Mouse (Mus musculus) MEL-GATA-1-ER (cell line): ENCODE measurements at regions not wholly inside any gene's neighbourhood (a gene's known extent, or its start where the extent isn't known, plus 50 kb on each side); places are given as distances from the start of the nearest gene placed in this dataset.

Experiments used
- DNase-seq: peaks from one replicate; pipeline ENCODE4 v3.0.0-alpha.2; 2012; ENCODE audit warnings: low read depth; ENCODE audit errors: extremely low read depth

DNA sequence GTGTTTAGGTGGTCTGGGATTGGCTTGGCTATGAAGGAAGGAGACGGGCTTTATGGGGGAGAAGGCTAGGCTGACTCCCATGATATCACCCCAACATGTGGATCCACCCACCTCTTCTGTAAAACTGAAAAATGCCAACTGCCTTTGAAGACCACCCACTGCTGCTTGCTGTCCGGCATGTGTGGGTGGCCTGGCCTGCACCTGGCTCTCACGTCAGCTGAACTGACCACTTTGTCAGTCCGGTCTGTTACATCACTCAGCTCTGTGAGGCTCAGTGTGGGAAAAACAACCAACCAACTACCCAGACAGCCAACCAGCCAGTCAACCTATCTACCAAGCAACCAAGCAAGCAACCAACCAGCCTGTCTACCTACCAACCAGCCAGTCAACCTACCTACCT lies 305.5 kb downstream of the Tbc1d1 start:
- DNase-seq, result no peak

- no peak for DNase-seq
Measured at GRCm38 (mm10) chr5:64462411-64462810, 306.3 kb downstream of the Tbc1d1 start.

GRCm38 (mm10) chr5:64463570-64463969 lies 307.5 kb downstream of the Tbc1d1 start:
- no peak for DNase-seq

- no peak for DNase-seq
Measured at GRCm38 (mm10) chr5:64466320-64466719, 310.2 kb downstream of the Tbc1d1 start.

DNA sequence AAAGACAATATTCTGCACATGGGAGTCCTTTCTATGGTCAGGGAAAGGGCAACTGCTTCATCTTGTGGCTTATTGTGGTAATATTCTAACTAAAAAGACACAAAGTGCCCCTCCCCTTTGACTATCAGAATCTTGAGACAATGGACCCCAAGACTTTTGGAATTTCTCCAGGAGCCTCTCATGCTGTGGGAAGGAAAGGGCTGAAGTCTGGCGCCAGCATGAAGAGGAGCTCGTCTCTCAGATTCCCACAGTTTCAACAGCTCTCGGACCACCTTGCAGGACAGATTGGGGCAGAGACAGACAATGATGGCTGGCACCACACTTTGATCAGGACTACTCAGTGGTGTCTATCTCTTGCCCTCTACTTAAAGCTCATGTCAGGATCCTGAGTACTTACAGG lies 311.8 kb downstream of the Tbc1d1 start:
- DNase-seq, result no peak

DNA sequence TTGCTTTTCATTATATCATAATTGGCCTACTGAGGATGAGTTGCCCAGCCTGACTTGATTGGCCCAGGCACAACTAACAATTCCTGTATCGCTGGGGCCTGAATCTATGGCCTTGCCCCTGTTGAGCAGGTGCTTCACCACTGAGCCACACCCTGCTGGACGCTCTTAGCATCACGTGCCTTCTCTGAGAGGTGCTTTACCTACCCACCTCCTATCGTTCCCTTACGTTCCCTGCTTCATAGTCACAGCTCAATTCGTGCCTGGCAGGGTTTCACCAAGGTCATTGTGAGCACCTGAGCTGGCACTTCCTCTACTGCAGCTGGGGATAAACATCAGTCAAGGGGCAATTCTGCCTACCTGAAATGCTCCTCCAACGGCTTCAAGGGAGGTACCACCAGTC lies 312.2 kb downstream of the Tbc1d1 start:
- DNase-seq, result no peak

DNA sequence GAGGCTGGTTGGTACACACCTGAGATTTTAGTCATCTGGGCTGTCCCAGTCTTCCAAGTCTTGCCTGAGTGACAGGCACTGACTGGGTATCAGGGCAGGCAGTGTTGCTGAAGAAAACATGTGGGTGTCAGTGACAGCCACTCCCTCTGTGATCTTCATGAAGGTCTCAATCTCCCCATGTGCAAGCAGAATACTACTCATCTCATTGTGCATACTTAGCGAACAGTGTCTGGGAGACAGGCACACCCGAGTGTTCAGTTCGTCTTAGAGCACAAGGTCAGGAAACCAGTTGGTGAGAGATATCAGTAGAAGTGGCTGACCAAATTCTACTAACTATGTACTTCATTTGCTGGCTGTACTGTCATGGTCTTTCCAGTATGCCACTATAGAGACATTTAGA lies 315.9 kb downstream of the Tbc1d1 start:
- DNase-seq, result no peak

- no peak for DNase-seq
Measured at GRCm38 (mm10) chr5:64472415-64472814, 316.3 kb downstream of the Tbc1d1 start.

GRCm38 (mm10) chr5:64474868-64475267 lies 318.8 kb downstream of the Tbc1d1 start:
- DNase-seq, result no peak

DNA sequence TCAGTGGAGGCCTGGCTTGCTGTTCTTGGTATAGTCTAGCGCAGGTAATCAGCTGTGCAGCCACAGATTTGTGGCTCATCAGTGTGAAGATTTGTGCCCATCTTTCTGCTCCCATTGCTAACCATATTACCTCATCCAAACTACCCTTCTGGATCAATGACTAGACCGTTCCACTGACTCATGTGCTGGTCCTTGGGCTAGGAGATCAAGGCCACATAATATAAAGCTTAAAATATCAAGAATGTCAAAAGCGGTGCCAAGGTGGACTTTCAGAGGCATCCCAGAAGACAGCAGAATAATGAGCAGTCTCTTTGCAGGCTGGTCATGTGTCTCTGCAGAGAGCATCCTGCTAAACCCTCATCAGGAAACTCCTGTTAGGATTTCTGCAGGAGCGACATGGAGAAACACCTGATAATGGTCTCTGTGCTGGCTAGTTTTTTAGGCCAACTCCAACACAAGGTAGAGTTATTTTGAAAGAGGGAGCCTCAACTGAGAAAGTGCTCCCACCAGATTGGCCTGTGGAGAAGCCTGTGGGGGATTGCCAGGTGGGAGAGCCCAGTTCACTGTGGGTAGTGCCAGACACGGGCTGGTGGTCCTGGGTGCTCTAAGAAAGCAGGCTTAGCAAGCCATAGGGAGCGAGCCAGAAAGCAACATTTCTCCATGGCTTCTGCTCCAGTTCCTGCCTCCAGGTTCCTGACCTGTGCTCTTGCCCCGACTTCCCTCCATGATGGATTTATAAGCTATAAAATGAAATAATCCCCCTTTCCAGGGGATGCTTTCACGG lies 319.8 kb downstream of the Tbc1d1 start:
- no peak for DNase-seq

DNA sequence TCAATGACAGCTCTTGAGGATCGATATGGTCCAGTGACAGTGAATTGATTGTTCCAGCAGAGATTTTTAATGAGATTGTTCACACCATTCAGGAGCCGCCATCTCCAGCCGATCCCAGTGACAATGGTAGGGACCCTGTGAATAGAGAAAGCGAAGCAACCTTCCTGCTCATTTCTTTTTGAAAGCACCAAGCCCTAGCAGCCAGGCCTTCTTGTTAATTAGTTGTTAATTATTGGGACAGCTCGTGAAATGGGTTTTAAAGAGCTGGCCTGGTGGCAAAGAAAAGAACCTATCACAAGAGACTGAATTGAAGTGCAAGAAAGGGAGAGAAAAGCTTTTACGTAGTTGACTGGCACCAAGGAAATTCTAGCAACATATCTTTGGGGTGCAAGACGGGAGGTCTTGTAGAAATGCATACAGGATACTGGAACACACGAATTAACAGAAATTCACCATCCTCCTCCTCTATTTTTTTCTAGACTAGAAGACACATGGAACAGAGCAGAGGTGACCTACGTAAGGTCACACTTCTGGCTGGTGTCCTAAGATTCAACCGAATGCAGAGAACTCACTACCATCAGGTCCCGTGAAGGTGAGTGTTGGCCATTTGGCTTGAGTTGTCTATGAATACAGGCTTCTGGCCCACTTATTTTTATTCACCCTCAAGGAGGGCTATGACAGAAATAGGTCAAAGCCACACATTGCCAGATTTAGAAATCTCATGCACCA lies 320.7 kb downstream of the Tbc1d1 start:
- no peak for DNase-seq

- DNase-seq, result no peak
Measured at GRCm38 (mm10) chr5:64478143-64478542, 322.0 kb downstream of the Tbc1d1 start.

- no peak for DNase-seq
Measured at GRCm38 (mm10) chr5:64478599-64479214, 322.6 kb downstream of the Tbc1d1 start.

DNA sequence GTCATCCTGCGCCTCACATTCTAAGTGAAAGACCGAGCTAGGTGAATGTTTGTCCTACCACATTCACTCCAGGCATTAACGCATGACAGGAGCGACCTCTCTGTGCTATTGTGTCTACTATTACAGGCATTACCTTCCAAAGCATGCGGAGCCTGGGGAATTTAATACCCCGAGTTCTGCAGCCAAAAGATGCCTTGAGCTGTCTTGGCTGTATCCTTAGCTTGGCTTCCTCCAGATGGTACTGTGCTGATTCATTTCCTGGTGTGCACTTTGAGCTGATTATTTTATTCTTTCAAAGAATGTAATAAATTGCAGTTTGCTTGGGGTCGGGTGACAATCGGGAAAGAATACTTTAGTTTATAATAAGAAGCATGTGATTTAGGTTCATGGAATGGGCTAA lies 323.2 kb downstream of the Tbc1d1 start:
- DNase-seq, result no peak

DNA sequence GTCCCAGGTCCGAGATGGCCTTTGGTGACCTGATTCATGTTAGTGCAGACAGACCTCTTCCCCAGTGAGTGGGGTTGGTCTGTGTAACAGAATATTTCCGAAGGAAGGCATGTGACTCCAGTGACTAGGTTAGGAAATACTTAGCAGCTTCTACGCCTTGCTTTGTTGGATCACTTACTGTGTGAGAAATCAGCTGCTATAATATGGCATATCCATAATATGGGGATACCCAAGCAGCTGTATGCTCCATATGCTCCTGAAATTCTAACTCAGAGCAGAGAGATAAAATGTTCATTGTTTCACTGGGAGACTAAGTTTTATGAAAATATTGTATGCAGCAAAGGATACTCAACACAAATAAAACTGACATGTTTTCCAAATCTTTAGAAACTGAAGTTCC lies 318.1 kb upstream of the Klf3 start:
- no peak for DNase-seq

DNA sequence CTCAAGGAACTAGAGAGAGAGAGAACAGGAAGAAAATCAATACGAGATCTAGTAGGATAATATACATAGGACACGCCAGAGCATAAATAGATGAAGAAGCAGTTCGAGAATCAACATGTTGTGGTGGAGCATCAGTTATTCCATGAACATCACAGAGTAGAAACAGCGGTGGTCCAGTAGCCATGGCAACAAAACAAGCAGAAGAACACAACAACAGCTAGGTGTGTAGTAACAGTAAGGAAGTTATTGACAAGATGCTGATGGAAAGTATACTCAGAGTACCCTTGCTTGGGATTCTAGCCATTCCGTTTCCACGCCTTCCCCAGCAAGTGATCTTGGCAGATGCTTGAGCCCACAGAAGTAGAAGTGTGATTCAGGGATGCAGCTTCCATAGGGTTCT lies 317.3 kb upstream of the Klf3 start:
- no peak for DNase-seq

GRCm38 (mm10) chr5:64486761-64487160 lies 316.4 kb upstream of the Klf3 start:
- no peak for DNase-seq

GRCm38 (mm10) chr5:64487698-64488398 lies 315.3 kb upstream of the Klf3 start:
- DNase-seq, result no peak

- DNase-seq, result no peak
Measured at GRCm38 (mm10) chr5:64489656-64490444, 313.3 kb upstream of the Klf3 start.

- DNase-seq, result no peak
Measured at GRCm38 (mm10) chr5:64490445-64490950, 312.7 kb upstream of the Klf3 start.

GRCm38 (mm10) chr5:64494429-64494828 lies 308.8 kb upstream of the Klf3 start:
- no peak for DNase-seq
